Mouse (Mus musculus) thymus, adult 2 months (tissue): ENCODE results near the gene Slc39a2.

Experiments
- CTCF ChIP-seq: fragments of 200-500 bp; IDR thresholded peaks from 2 replicates; pipeline ENCODE4 v1.5.1; 2012; ENCODE audit warnings: mild to moderate bottlenecking, control low read depth, low read length, moderate library complexity, borderline replicate concordance; ENCODE audit not compliant: control insufficient read depth, poor library complexity, insufficient read depth; ENCODE audit errors: extremely low read depth
- POLR2A ChIP-seq: fragments of 200-500 bp; IDR thresholded peaks from 2 replicates; pipeline ENCODE4 v1.6.1; 2012; ENCODE audit warnings: mild to moderate bottlenecking, low read length, control low read depth, moderate library complexity; ENCODE audit not compliant: control insufficient read depth, poor library complexity, insufficient read depth; ENCODE audit errors: extremely low read depth

- TF ChIP-seq CTCF (no peak), POLR2A (no peak)
These were observed 4.0 kb downstream of the Slc39a2 start for GRCm38 (mm10) chr14:51896539-51897170.
